Mouse (Mus musculus): ENCODE results near the gene Slc35a1.
"Not testable (repeated sequence)": the region's sequence is repeated elsewhere in the genome, so short reads cannot be mapped to it uniquely, and the experiment has no call there.

Slc35a1 gene

DNA sequence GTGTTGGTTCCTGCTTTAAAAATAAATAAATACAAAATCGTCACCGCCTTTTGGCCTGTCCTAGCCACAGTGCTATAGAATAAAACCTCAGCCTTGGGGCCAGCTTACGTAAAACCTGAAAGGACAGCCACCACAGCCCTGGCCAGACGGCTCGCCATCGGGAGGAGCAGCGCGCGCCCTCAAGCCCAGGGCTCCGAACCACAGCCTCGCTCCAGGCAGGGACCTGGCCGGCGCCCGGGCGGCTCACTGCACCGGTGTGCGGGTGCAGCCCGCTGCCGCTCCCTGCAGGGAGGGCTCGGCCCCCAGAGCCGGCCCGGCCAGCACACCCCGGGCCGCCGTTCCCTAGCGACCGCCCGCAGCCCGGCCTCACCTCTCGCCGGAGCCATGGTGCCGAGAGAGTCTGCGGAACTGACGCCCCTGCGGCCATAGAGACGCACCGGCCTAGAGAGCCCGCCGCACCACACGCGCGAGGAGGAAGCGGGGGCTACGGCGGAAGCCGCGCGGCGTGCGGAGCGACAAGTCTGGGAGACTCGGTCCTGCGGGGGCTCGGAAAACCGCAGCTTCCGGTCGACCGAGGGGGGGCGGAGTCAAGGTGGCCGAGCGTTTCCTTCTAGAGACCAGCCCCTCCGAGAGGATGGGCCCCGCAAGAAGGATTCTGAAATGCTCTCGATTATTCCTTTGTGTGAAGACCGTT lies at the start of gene Slc35a1:
Slc35a1 (minus strand) TSS at position 565 of the 694 bp plus-strand sequence.
- peak; percentile 91 for DNase-seq (ENCODE audit: extremely low spot score)

- DNase-seq (ENCODE audit: extremely low spot score) = no peak
These were observed 47.2 kb upstream of the Slc35a1 start for GRCm38 (mm10) chr4:34734461-34734860.

GRCm38 (mm10) chr4:34733415-34733814 lies 46.2 kb upstream of the Slc35a1 start:
- DNase-seq (ENCODE audit: extremely low spot score) = not testable (repeated sequence)

DNA sequence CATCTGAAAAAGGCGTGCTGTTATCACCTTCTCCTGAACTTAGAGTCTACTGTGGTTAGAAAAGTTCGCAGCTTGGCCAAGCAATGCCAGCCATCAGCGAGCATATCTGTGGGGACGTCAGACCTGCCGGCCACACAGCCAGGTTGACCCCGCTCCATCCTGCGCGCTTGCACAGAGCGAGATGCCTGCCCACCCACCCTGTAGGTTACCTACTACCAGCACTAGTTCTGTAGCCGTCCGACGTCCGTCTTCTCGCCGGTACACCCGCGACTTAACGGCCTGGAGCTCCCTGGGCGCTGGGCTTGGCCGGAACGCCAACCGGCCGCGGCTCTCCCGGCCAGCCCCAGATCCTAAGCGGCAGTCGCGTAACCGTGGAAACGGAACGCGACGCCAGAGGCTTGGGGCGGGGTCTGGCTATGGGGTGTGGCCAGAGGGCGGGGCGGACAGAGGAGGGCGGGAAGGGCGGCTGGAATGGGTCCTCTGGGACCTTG lies 42.7 kb upstream of the Slc35a1 start, which contains the start of gene Cfap206:
Cfap206 (minus strand) TSS at position 356 of the 491 bp plus-strand sequence.
- DNase-seq (ENCODE audit: extremely low spot score) = peak; percentile 88

- DNase-seq (ENCODE audit: extremely low spot score) = not testable (repeated sequence)
These were observed 38.5 kb upstream of the Slc35a1 start for GRCm38 (mm10) chr4:34725710-34726109.

DNA sequence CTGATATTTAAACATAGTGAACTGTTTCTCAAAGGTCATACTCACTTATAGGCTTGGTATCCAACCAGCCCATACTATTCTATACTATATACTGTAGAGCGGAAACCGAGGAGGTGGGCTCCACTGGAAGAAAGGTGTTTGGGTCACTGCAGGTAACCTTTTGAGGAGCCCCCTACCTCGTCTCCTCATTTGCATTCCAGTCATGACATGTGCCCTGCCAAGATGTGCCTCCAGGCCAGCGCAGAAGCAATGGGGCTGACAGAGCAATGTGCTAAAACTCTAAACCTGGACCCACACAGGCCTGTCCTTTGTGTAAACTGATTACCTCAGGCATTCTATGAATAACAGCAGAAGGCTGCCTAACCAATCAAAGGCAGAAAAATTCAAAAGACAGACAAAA lies 37.1 kb upstream of the Slc35a1 start:
- no peak for DNase-seq (ENCODE audit: extremely low spot score)

GRCm38 (mm10) chr4:34723186-34723585 lies 35.9 kb upstream of the Slc35a1 start:
- DNase-seq (ENCODE audit: extremely low spot score) = no peak

DNA sequence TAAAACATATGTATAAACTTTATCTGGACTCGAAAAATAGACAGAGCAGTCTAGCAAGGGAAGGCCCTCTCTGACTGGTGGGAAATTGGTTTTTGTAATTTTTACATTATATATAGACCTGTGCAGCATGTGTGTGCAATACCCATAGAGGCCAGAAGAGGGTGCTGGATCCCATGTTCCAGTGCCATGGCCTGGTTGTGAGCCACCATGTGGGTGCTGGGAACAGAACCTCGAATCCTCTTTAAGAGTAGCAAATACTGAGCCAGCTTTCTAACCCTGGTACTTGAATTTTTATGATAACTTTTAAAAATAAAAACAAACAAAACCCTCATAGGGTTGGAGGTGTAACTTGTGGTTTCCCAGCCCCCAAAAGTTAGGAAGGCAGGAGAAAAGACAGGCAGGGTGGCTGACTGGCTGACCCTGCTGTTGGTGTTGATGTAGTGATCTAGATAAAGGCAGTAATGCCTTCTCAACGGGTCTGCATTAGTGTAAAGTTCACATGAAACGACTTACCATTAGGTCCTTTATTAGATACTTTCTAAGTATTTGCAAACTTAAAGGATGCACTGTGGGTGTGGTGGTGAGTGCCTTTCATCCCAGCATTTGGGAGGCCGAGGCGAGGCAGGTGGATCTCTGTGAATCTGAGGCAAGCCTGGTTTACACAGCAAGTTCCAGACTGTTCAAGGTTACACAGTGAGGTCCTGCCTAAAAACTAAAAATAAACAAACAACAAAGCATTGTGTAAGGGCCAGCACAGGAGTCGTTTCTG lies 33.1 kb upstream of the Slc35a1 start:
- no peak for DNase-seq (ENCODE audit: extremely low spot score)

DNA sequence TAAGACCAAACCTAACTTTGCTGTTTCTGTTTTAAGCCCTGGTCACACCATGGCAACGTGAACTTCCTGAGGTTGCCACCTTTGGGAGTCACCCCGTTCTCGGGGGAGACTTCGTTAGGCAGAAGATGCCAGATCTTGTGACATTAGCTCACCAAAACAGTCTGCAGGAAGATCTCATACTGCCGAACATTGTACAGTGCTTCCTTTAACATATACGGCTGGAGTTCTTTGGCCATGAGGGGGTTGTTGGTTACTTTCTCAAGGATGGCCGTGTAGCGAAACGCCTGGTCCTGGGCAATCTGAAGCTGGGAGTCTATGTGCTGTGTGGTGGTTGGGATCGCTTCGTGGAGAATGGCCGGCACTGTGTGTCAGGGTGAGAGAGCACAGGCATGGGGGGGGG lies 32.2 kb upstream of the Slc35a1 start:
- DNase-seq (ENCODE audit: extremely low spot score) = no peak

GRCm38 (mm10) chr4:34715062-34715461 lies 27.8 kb upstream of the Slc35a1 start:
- no peak for DNase-seq (ENCODE audit: extremely low spot score)

- DNase-seq (ENCODE audit: extremely low spot score) = no peak
These were observed 20.9 kb upstream of the Slc35a1 start for GRCm38 (mm10) chr4:34708127-34708526.

DNA sequence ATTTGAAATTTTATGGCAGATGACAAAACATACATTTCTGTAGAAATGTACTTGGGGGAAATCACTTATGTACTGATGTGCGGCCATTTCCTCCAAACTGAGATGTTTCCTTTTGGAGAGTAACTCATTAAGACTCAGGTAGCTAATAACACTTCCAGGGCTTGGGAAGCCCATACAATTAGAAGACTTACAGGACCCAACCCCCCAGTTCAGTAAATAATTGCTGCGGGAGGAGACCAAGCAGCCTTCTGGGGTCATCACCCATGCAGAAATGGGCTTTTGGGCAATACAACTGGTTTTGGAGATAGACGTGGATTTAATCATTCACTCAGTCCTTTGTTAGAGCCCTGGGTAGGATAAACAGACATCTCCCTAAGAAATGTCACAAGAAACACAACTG lies 20.0 kb upstream of the Slc35a1 start:
- no peak for DNase-seq (ENCODE audit: extremely low spot score)

DNA sequence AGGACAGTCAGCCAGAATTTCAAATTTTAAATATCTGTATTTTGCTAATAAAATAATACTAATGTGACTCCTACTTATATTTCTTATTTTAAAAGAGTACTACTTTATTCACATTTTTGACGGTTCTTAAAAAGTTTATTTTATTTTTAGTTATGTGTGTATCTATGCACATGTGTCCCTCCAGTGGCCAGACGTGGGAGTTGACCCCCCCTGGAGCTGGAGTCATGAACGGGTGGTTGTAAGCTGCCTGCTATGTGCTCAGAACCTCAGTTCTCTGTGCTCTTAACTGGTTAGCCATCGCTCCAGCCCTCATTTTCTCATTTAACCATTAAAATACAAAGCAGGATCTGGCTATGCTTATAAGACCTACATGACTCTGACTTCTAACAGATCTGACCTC lies 15.8 kb upstream of the Slc35a1 start:
- no peak for DNase-seq (ENCODE audit: extremely low spot score)

DNA sequence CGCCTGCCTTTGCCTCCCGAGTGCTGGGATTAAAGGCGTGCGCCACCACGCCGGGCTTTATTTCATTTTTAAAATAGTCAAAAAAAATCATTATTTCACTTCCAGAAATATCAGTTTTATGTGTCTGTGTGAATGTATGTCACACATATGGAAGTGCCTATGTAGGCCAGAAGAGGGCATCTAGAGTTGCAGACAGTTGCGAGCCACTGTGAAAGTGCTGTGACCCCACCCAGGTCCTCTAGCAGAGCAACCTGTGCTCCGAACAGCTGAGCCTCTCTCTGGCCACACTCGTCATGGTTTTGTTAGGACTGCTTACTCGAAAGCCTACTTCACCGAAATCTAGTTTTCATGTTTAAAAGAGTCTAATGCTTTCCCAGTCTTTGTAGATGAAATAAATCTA lies 15.0 kb upstream of the Slc35a1 start:
- no peak for DNase-seq (ENCODE audit: extremely low spot score)

GRCm38 (mm10) chr4:34701528-34701927 lies 14.3 kb upstream of the Slc35a1 start:
- peak; percentile 62 for DNase-seq (ENCODE audit: extremely low spot score)

DNA sequence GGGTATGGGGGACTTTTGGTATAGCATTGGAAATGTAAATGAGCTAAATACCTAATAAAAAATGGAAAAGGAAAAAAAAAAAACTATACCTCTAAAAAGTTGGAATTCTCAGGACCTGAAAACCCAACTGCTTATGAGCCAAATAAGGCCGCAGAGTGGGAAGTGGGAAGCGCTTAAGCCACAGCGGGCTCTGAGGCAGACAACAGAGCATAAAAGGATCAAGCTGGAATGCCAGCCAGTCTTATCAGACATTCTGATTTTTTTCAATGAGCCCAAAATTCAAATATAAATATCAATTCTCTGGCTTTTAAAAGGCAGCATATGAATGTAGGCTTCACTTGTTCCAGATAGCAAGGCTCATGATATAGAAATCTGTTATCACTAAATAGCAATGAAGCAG lies 783 bp upstream of the Slc35a1 start:
- no peak for DNase-seq (ENCODE audit: extremely low spot score)

- no peak for DNase-seq (ENCODE audit: extremely low spot score)
These were observed 6.7 kb downstream of the Slc35a1 start for GRCm38 (mm10) chr4:34680530-34680929.

- no peak for DNase-seq (ENCODE audit: extremely low spot score)
These were observed 13.5 kb downstream of the Slc35a1 start for GRCm38 (mm10) chr4:34673721-34674120.

GRCm38 (mm10) chr4:34667923-34668322 lies 19.3 kb downstream of the Slc35a1 start:
- DNase-seq (ENCODE audit: extremely low spot score) = no peak

DNA sequence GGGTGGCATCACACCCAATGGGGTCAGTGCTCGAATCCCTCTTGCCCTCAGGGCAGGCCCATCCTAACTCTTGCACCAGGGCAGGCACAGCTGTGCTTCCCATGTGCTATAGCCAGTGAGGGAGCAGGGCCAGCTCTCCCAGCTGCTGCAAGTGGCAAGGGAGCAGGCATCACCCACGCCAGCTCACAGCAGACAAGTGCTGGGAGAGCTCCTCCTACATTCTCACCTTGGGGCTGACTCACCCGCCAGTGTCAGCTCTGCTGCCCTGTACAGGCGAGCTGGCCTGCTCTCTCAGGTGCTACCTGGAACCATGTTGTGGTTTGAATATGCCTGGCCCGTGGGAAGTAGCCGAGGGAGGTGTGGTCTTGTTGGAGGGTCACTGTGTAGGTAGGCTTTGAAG lies 25.3 kb downstream of the Slc35a1 start:
- DNase-seq (ENCODE audit: extremely low spot score) = no peak

- no peak for DNase-seq (ENCODE audit: extremely low spot score)
These were observed 25.7 kb downstream of the Slc35a1 start for GRCm38 (mm10) chr4:34661514-34661913.

GRCm38 (mm10) chr4:34659012-34659411 lies 28.2 kb downstream of the Slc35a1 start:
- DNase-seq (ENCODE audit: extremely low spot score) = no peak

- no peak for DNase-seq (ENCODE audit: extremely low spot score)
These were observed 31.1 kb downstream of the Slc35a1 start for GRCm38 (mm10) chr4:34656101-34656500.

All from embryo, embryonic 9.5 days (tissue).